Mouse (Mus musculus) c-Kit-positive CD71-positive TER-119-positive erythroid progenitor cells, embryonic 14.5 days (primary cell): ENCODE data around the gene Sncg.
A peak's percentile ranks its signal among the peaks of the same experiment; 100 is the strongest.
"Not testable (repeated sequence)": the region's sequence is repeated elsewhere in the genome, so short reads cannot be mapped to it uniquely, and the experiment has no call there.

ENCODE experiments used
- DNase-seq: peaks from one replicate; pipeline ENCODE4 v3.0.0-alpha.2; 2013; ENCODE audit warnings: low spot score

The Sncg gene

GRCm38 (mm10) chr14:34370203-34370602 is 4.4 kb downstream of the Sncg start:
- no peak for DNase-seq

- DNase-seq: no peak
These were observed 9.5 kb downstream of the Sncg start for GRCm38 (mm10) chr14:34365147-34365507.

DNA sequence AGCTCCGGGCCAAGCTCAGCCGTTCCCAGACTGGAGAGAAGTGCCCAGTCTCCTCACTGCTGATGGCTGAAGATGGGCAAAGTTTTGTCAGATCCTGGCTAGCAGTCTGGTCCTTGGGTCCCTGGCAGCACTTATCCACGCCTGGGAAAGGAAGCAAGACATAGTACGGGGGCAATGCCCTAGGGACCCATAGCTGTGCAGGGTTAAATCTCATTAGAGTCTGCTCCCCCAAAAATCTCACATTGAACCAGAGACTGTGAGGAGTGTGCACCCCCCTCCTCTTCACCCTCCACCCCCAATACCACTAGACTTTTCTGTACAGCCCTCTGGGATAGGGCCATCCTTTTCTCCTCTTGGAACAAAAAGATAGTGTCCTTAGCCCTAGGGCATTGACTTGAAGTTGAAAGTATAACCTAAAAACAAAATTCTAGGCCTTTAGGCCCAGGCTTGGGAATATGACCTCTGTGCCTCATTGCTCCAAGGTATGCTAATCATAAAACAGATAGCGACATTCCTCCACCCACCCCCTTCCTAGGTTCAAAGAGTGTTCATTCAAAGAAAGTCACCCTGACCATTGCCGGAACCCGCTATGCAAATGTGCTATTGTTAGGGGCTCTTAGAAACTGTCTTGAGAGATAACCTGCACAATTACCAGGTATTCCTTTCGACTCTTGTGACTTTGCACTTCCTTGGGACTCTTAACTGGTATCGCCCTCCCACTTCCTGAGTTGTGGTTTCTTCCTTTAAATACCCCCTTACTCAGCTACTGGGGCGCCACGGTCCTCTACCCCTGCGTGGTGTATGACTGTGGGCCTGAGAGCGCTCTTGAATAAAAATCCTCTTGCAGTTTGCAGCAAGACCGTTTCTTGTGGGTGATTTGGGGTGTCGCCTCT is 10.1 kb downstream of the Sncg start:
- DNase-seq: not testable (repeated sequence)

DNA sequence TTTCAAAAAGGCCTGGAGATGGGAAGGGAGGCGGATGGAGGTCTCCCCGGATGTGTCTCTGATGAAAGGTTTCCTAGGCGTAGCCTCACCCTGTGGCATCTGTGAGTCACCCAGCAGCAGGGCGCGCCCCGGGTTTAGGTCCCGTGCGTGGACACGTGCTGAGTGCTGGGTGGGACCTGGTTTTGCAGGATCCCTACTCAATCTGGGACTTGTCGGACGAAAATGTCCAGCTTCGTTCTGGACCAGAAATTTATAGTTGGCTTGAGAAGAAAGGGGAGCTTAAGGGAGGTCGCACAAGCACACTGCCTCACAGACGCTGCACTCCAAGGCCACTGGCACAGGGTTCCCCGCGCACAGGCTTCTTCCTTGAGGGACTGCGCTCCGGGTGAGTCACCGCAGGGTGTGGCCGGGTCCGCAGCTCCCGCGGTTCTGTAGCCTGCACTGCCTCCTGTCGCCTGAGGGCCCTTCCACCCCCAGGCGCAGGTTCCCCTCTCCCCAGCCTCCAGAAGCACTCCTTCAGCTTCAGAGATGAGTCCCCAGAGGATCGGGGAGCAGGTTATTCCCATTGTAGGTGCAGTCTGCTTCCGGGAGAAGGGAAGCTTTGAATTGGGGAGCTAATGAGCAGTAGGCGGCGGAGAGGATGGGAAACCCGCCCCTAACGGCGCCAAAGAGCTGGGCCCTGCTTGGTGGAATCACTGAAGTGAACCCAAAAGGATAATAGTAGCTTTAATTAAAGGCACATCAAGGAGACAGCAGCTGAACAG is 10.9 kb downstream of the Sncg start:
- DNase-seq: peak; percentile 29

GRCm38 (mm10) chr14:34362726-34363445 is 11.7 kb downstream of the Sncg start:
- DNase-seq: peak; percentile 16

- no peak for DNase-seq
These were observed 12.5 kb downstream of the Sncg start for GRCm38 (mm10) chr14:34362135-34362534.

DNA sequence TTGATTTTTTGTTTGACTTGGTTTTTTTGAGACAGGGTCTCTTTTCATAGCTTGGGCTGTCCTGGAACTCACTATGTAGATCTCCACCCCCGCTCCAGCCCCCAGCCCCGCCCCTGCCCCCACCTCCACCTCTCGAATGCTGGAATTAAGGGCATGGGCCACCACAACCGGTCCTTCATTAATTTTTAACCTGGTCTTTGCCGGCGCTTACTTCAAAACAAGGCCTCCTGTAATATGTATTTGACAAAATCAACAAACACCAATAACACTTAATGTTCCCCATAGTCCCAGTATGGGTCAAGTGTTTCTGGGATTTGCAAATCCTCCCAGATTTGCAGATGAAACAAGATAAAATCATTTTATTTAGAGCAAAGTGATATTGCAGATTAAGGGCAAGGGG is 14.3 kb downstream of the Sncg start:
- no peak for DNase-seq

- DNase-seq: no peak
These were observed 14.8 kb downstream of the Sncg start for GRCm38 (mm10) chr14:34359676-34360244.

GRCm38 (mm10) chr14:34357671-34358455 is 16.7 kb downstream of the Sncg start:
- DNase-seq: no peak

DNA sequence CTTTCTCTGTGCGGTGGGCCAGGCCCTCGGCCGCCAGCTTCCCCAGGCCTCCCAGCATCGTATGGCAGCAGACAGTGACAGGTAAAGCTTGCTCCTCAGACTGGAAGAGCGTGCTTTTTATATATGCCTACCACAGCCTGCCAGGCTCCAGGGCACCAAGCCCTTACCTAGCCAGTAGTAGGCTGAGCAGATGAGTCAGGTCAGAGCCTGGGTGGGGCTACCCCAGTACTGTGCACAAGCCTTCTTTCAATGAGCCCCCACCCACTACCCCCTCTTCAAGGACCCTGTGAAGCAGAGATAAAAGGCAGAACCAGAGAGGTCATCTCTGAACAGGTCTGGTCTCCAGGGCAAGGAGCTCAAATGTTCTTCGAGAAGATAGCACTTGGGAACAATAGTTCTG is 19.3 kb downstream of the Sncg start, which contains the start of gene Fam25c:
Fam25c (minus strand) TSS at position 133 of the 400 bp plus-strand sequence.
- DNase-seq: no peak

DNA sequence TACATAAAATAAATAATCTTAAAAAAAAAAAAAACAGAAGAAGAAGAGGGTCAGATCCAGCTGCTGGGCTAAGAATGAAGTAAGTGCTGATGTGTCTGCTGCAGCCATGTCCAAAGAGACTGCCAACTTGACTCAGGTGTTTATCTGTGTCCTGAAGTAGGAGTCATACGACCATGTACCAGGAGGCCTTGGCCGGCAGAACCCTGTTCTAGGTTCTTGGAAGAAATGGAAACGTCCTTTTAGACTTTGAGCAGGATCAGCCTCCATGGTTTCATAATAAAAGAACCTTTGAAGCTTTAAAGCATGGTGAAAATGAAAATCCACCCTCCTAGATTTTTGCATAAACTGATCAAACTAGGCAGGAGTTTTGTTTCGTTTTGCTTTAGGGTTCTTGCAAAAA is 20.1 kb downstream of the Sncg start:
- DNase-seq: no peak

DNA sequence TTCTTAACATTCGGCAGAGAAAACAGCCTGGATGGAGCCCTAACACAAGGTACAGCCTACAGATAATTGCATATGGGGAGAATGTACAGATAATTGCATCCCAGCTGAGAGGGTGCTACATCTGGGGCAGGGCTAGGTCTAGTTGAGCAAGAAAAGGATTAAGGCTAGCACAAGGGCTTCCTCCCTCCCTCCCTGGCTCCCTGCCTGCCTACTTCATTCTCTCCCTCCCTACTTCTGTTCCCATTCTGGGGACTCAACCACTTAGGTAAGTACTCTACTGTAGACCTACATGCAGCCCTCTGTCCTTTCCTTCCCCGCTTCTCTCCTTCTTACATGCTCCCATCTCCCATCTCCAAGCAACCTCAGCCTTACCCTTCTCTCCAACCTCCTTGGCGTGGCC is 21.3 kb downstream of the Sncg start:
- no peak for DNase-seq

DNA sequence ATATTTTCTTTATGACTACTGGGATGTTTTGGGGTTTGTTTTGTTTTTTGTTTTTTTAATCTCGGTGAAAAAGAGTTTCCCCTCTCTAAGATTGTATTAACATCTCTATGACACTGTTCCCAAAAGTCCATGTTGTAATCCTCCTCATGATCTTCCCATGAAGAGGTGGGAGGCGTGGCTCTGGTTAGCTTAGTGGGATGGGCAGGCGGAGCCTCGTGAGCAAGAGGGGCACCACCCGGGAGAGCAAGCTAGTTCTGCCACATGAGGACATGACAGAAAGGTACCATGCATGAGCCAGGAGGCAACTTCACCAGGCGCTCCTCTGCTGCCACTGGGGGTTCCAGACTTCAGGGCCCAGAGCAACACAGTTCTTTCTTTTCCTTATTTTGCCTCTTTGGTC is 22.1 kb downstream of the Sncg start:
- DNase-seq: no peak

DNA sequence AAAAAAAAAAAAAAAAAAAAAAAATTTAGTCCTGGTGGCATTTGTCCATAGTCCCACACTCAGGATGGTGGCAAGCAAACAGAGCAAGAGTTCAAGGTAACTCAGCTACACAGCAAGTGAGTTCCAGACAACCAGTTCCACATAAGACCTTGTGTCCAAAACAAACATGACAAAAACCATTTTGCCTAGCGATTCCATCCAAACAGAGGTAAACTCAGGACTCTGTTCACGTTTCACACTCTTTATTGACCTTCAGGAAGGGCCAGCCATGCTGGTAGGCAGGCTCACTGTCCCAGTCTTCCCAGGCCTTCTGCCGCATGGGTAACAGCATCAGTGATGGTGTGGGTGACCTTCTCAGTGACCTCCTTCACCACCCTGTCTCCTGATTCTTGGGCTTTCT is 22.9 kb downstream of the Sncg start:
- DNase-seq: no peak

GRCm38 (mm10) chr14:34349007-34349406 is 25.6 kb downstream of the Sncg start:
- DNase-seq: no peak

- DNase-seq: no peak
These were observed 26.3 kb downstream of the Sncg start for GRCm38 (mm10) chr14:34348301-34348700.

- no peak for DNase-seq
These were observed 27.5 kb downstream of the Sncg start for GRCm38 (mm10) chr14:34347084-34347483.

DNA sequence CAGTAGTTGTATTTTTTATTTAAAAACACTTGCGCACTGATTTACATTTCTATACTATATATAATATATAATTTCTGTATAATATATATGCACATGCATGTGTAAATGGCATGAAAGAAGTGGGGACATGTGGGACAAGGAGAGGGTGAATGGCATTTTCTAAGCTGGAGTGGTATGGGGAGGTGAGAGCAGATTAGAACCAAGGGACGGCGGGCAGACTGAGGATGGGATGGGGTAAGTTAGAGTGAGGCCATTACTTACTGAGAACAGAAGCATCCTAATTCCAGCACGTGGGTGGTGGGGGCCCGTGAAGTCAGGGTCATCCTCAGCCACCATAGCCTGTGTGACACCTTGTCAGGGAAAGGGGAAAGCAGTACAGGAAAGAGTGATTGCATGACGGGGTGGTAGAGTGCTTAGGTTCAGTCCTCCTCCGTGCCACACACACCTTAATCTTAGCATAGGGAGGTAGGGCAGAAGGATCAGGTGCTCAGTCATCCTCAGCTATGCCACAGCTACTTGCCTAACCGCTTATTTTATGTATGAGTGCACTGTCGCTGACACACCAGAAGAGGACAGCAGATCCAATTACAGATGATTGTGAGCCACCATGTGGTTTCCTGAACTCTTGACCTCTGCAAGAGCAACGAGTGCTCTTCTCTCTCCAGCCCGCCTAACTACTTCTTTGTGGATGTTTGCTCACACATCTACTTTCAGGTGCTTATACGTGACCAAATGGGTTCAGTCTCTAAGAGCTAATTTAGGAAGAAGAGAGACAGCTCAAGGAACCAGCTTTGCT is 28.6 kb downstream of the Sncg start:
- no peak for DNase-seq

DNA sequence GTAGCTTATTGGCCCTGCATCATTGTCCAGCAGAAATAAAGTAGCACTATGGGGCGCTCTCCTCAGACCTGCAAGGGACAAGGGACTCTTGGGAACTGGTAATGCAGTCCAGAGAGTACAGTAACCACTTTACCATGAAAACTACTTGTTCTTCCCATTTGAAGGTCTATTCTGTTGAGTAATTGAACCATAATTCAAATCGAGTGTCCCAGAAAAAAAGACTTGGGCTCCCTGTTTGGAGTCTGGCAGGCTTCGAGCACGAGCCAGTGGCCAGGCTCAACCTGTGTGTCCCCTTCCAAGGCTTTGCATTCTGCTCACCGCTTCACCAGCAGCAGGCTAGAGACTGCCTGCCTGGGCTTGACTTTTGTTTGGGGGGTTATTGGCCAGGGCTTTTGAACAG is 30.2 kb downstream of the Sncg start:
- no peak for DNase-seq

DNA sequence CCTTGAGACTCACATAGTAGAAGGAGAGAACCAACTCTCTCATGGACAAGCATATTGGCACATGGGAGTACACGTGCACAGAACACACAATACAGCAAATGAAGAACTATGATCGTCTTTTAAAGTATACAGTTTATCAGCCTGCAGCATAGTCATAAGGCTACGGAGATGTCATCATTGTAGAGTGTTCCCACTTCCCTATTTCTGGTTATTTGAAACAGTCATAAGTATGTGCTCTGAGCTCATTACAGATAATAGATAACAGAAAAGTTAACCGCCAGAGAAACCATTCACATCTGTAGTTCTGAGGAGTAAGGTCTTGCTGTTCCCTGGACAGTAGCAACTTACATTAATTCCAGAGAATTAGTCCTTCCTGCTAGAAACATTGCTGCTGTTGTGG is 31.5 kb downstream of the Sncg start:
- no peak for DNase-seq

- no peak for DNase-seq
These were observed 32.6 kb downstream of the Sncg start for GRCm38 (mm10) chr14:34341993-34342392.
